Mouse (Mus musculus) testis, adult 2 months (tissue): Measurements from ENCODE around the gene Enox1.

Source experiments
- CTCF ChIP-seq: fragments of 200-500 bp; IDR thresholded peaks from 2 replicates; pipeline ENCODE4 v1.5.1; 2012; ENCODE audit warnings: low read depth, mild to moderate bottlenecking, inconsistent platforms, low read length, moderate library complexity; ENCODE audit not compliant: control insufficient read depth, insufficient read depth, insufficient replicate concordance
- POLR2A ChIP-seq: fragments of 200-500 bp; IDR thresholded peaks from 2 replicates; pipeline ENCODE4 v1.6.1; 2012; ENCODE audit warnings: low read depth, mild to moderate bottlenecking, inconsistent platforms, low read length, moderate library complexity; ENCODE audit not compliant: control insufficient read depth

DNA sequence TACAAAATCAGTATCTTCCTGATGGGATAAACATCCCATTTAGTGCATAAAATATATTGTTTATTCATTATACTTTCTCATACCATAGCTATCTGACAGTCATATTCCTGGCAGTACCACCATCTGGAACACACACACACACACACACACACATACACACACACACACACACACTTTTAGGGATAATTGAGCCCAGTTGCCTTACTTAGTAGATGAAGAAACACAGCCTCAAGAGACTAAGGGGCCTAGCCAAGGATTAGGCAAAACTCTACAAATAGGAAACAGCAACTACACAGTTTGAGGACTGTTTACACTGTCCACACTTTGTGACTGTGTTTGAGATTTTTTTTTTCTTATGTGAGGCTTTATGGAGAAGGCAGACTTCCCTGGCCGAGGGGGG, 100.9 kb downstream of the Enox1 start:
- TF ChIP-seq CTCF (no peak), POLR2A (no peak)
